Comparison of ENCODE assay signal across 8 mouse cellular contexts in genomic region chr13:30530761-30531160, GRCm38 (mm10). TPM values are rescaled to one million over a fixed set of nuclear protein-coding genes. Genes with fewer than 3 reads are reported as not detected.
A peak's percentile ranks its signal among the peaks of the same experiment; 100 is the strongest.
DNase-seq lines count a peak whose midpoint lies in the region; ATAC-seq and TF ChIP-seq lines count a peak whose summit lies in the region.

No protein-coding gene starts in this region.

- no peak overlapping the region for H3K9ac ChIP-seq in intestine, embryonic 14.5 days (ENCODE audit: low read length)
- H3K9ac ChIP-seq in intestine, embryonic 16.5 days (ENCODE audit: low read depth, low read length): no peak overlapping the region
- H3K9ac ChIP-seq in heart, postnatal 0 days (replicated peaks; ENCODE audit: low read depth, low read length): no peak overlapping the region

- TF ChIP-seq CTCF in cortical plate, adult 2 months (IDR thresholded peaks at IDR 0.05; ENCODE audit: extremely low read depth, insufficient read depth, low read length): peak; percentile 91
- peak; percentile 95 for TF ChIP-seq CTCF in heart, postnatal 0 days (IDR thresholded peaks at IDR 0.05; ENCODE audit: low read depth)

- H3K36me3 ChIP-seq in intestine, embryonic 14.5 days (ENCODE audit: control insufficient read depth, insufficient read depth, low read length): no peaks in the 10 kb centered on the region
- no peaks in the 10 kb centered on the region for H3K36me3 ChIP-seq in intestine, embryonic 16.5 days (ENCODE audit: control insufficient read depth, insufficient read depth, low read length)
- no peaks in the 10 kb centered on the region for H3K36me3 ChIP-seq in heart, postnatal 0 days (replicated peaks; ENCODE audit: control insufficient read depth, insufficient read depth, low read length)

- H3K4me2 ChIP-seq in intestine, embryonic 14.5 days (ENCODE audit: low read length): no peak overlapping the region
- H3K4me2 ChIP-seq in intestine, embryonic 16.5 days (ENCODE audit: low read depth, low read length): no peak overlapping the region
- H3K4me2 ChIP-seq in heart, postnatal 0 days (ENCODE audit: low read depth, low read length): no peak overlapping the region

- H3K4me3 ChIP-seq in intestine, embryonic 14.5 days (ENCODE audit: low read depth, low read length): no peak overlapping the region
- no peak overlapping the region for H3K4me3 ChIP-seq in intestine, embryonic 16.5 days (ENCODE audit: low read length)
- H3K4me3 ChIP-seq in cortical plate, adult 2 months (ENCODE audit: insufficient read depth, low read length): no peak overlapping the region
- no peak overlapping the region for H3K4me3 ChIP-seq in heart, postnatal 0 days (ENCODE audit: low read depth, low read length)

- no peak for TF ChIP-seq POLR2A in cortical plate, adult 2 months (IDR thresholded peaks at IDR 0.05; ENCODE audit: extremely low read depth, insufficient read depth, low read length)

- H3K27ac ChIP-seq in intestine, embryonic 14.5 days (ENCODE audit: low read depth): no peak overlapping the region
- no peak overlapping the region for H3K27ac ChIP-seq in intestine, embryonic 16.5 days (ENCODE audit: low read length)
- no peak overlapping the region for H3K27ac ChIP-seq in cortical plate, adult 2 months (ENCODE audit: insufficient read depth, low read length)
- H3K27ac ChIP-seq in heart, postnatal 0 days (ENCODE audit: low read depth): no peak overlapping the region

- no peaks in the 10 kb centered on the region for H3K27me3 ChIP-seq in intestine, embryonic 14.5 days (replicated peaks; ENCODE audit: control insufficient read depth, insufficient read depth, low read length)
- H3K27me3 ChIP-seq in intestine, embryonic 16.5 days (replicated peaks; ENCODE audit: control insufficient read depth, insufficient read depth, low read length): no peaks in the 10 kb centered on the region
- no peaks in the 10 kb centered on the region for H3K27me3 ChIP-seq in heart, postnatal 0 days (ENCODE audit: control insufficient read depth, insufficient read depth, low read length)

- ATAC-seq in intestine, embryonic 14.5 days (replicated peaks; ENCODE audit: low FRiP score, low TSS enrichment, low read depth): no peak; the same call in 1 of the 2 replicates
- ATAC-seq in intestine, embryonic 16.5 days: no peak
- ATAC-seq in heart, postnatal 0 days (ENCODE audit: insufficient read depth, low read depth): no peak

- DNase-seq in intestine, embryonic 14.5 days (ENCODE audit: low spot score): peak; percentile 77
- DNase-seq in ZHBTc4 (ENCODE audit: low read depth, low spot score): peak; percentile 71
- peak; percentile 70 for DNase-seq in heart, postnatal 0 days (ENCODE audit: low spot score)
- peak; percentile 14 for DNase-seq in layer of hippocampus, adult 9-11 months
- peak; percentile 74 for DNase-seq in mesoderm, embryonic 11.5 days (ENCODE audit: low read depth, low spot score)
- DNase-seq in skeletal muscle tissue, adult 2 months (ENCODE audit: low read depth, low spot score): peak; percentile 50

- no peaks in the 10 kb centered on the region for H3K4me1 ChIP-seq in intestine, embryonic 14.5 days (replicated peaks; ENCODE audit: control insufficient read depth, insufficient read depth, low read length)
- no peaks in the 10 kb centered on the region for H3K4me1 ChIP-seq in intestine, embryonic 16.5 days (ENCODE audit: control insufficient read depth, insufficient read depth, low read length)
- H3K4me1 ChIP-seq in cortical plate, adult 2 months (ENCODE audit: control insufficient read depth, insufficient read depth, low read length): no peaks in the 10 kb centered on the region
- H3K4me1 ChIP-seq in heart, postnatal 0 days (ENCODE audit: control insufficient read depth, insufficient read depth): no peaks in the 10 kb centered on the region

- no peaks in the 10 kb centered on the region for H3K9me3 ChIP-seq in intestine, embryonic 14.5 days (ENCODE audit: control insufficient read depth, low read length)
- no peaks in the 10 kb centered on the region for H3K9me3 ChIP-seq in intestine, embryonic 16.5 days (ENCODE audit: control insufficient read depth, low read length)
- H3K9me3 ChIP-seq in heart, postnatal 0 days (replicated peaks; ENCODE audit: control insufficient read depth, low read length): no peaks in the 10 kb centered on the region

- TF ChIP-seq EP300 in heart, postnatal 0 days (IDR thresholded peaks at IDR 0.05; ENCODE audit: low read depth): no peak

- WGBS in intestine, embryonic 14.5 days: 8% methylated on average over 5 of the region's 5 CpGs
- WGBS in intestine, embryonic 16.5 days: 10% methylated on average over 5 of the region's 5 CpGs
- WGBS in heart, postnatal 0 days: 7% methylated on average over 5 of the region's 5 CpGs

RNA-seq across cellular contexts. Expression of gene Uqcrfs1, which starts 14.4 kb away (rescaled TPM):
- polyA plus RNA-seq in intestine, embryonic 14.5 days (2014; fragmentation: Nextera tagmentation; extraction: Ambion mirVana): 265 and 284 TPM in 2 replicates
- polyA plus RNA-seq in intestine, embryonic 16.5 days (2015; fragmentation: Nextera tagmentation; extraction: Ambion mirVana): 434 and 446 TPM in 2 replicates
- 163 and 166 TPM in 2 replicates for polyA plus RNA-seq in cortical plate, adult 2 months (2012; rRNA removed)
- total RNA-seq in heart, postnatal 0 days (2014; rRNA removed; ENCODE audit: low replicate concordance): 1,049 and 1,070 TPM in 2 replicates
- polyA plus RNA-seq in heart, postnatal 0 days (2015; fragmentation: Nextera tagmentation; extraction: Ambion mirVana): 1,491 and 1,508 TPM in 2 replicates

Comparison
In these comparisons a context has a peak if more than half of its experiments do, and no peak if none do; other contexts are left out.
1. DNase-seq: peak in every context shown above with its lines; median percentile 77 in intestine, embryonic 14.5 days; 74 in mesoderm, embryonic 11.5 days; 71 in ZHBTc4; 70 in heart, postnatal 0 days; 50 in skeletal muscle tissue, adult 2 months; 14 in layer of hippocampus, adult 9-11 months.